Mouse (Mus musculus) B cell, adult 2 months (primary cell): ENCODE data around the gene Olfr549.

ENCODE experiments used
- DNase-seq, 2 experiments: peaks; one replicate each; pipeline ENCODE4 v3.0.0; 2022

Gene Olfr549

GRCm38 (mm10) chr7:102549570-102549969, at the start of gene Olfr549:
Gene Olfr549 (plus strand): TSS chr7:102549870.
- no peak for DNase-seq

- no peak for DNase-seq
Measured at GRCm38 (mm10) chr7:102501986-102502385, 47.7 kb upstream of the Olfr549 start.

GRCm38 (mm10) chr7:102506848-102507247, 42.8 kb upstream of the Olfr549 start:
- DNase-seq: peak; percentile 75 to 79

DNA sequence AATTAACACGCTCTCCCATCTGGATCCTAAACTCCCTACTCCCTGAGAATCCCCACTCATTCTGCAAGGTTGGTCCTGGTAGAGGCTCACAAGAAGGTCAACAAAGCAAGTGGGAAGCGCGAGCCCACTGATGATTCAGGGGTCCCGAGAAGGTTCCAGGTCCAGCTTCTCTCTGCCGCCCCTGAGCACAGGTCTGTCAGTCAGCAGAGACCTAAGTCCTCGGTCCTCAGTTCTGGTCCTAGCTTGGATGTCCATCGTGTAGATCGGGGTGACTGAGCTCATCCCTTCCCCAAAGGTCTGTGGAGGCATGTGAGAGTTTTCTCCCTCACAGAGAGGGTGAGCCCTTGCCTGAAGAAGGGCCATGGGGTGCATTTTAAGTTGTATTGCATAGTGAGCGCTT, 41.6 kb upstream of the Olfr549 start:
- no peak for DNase-seq

DNA sequence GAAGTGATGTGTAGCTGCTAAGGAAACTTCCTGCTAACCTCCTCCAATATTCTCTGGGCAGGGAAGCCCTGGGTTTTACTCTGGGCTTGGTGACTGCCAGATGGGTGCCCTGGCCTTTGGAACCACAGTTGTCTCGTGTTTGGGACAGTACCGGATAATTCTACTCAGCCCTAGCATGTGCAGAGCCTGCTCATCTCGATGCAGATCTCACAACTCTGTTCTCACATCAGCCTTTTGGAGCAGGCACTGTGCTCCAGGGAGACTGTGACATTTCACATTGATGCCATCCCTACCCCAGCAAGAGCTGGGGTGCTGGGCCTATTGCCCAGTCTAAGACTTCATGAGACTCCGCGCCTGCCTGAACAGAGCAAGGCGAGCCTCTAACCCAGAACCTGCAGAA, 41.0 kb upstream of the Olfr549 start:
- no peak for DNase-seq

DNA sequence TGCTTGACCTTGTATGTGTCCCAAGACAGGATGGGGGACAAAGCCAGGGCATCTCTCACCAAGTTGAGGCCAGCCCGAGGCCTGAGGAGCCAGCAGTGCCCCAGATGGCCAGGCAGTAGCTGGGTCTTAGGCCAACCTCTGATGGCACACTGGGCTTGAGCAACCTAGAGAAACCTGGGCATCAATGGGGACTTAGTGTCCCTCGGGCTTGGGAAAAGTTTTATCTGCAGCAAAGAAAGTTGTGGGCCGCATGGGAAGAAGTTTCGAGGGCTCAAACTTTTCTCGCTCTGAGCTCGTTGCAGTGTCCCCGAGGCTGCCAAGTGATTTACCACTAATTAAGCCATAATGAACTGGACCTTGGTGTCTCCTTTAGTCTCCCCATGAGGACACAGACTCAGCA, 39.9 kb upstream of the Olfr549 start:
- no peak for DNase-seq

DNA sequence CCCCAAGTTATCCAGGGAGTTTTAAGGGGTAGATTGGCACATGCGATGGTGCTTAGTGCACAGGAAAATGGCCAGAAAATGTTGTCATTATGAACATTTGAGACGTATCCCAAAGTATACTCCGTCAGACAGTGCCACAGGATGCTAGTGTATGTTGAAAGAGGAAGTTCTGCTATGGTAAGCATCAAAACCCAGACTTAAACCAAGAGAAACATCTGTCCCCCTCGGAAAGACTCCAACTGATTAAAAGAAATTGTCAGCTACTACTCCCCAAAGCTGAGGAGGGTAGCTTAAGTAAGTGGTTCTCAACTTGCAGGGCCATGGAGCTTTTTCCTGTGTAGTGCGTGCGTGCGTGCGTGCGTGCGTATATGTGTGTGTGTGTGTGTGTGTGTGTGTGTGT, 37.7 kb upstream of the Olfr549 start:
- DNase-seq: no peak

GRCm38 (mm10) chr7:102512814-102513435, 36.7 kb upstream of the Olfr549 start:
- DNase-seq: peak; percentile 91 to 93

DNA sequence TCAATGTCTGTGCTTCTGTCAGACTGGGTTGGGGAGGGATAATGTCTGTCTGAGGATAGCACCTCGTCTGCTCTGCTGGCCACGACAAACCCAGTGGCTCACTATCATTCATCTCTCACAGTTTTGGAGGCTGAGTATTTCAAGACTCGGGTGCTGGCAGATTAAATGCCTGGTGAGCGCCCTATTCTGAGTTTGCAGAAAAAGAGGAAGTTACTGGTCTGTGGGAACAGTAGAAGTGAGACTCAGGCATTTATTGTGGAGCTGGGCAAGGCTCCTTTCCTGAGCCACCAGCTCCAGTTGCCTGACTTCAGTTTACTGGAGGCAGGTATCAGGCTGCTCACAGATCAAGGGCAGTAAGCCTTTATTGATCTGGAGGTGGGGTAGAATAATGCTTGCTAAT, 35.5 kb upstream of the Olfr549 start:
- peak; percentile 3 to 8 for DNase-seq

GRCm38 (mm10) chr7:102516261-102517050, 33.2 kb upstream of the Olfr549 start:
- no peak for DNase-seq

DNA sequence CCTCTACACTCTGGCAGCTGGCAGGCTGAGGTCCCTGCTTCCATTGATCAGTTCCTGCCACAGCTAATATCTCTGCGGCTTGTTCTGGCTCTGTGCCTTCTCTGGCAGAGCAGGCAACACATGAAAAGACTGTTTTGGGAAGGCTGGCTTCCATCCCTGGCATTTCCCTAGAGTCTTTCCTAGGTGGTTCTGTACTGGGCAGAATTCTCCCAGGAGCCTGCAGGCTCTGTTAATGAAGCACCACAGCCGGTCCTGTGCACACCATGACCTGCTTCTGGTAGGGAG, 32.7 kb upstream of the Olfr549 start:
- no peak for DNase-seq

GRCm38 (mm10) chr7:102529052-102529451, 20.6 kb upstream of the Olfr549 start:
- no peak for DNase-seq

GRCm38 (mm10) chr7:102534449-102534848, 15.2 kb upstream of the Olfr549 start, which contains the start of gene Olfr547:
Gene Olfr547 (plus strand): TSS chr7:102534749.
- DNase-seq: no peak

GRCm38 (mm10) chr7:102540596-102540995, 9.1 kb upstream of the Olfr549 start, which contains the start of gene Olfr548-ps1:
Gene Olfr548-ps1 (plus strand): TSS chr7:102540896.
- no peak for DNase-seq

DNA sequence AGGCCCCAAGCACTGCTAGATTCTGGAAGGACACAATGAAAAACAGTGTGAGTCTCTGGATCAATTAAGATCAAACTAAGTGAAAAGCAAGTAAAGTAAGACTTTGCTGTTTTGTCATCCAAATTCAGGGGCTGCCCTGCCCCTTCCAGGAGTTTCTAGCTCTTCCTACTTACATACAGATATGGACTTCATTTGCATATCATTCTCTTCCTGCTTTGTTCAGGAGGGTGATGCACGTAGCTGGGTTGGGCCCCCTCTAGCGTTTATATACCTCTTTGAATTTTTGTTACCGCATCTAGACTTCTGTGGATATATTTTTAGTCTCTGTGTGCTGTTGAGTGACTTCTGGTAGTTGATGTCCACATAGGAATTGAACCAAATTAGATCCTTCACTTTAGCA, 8.4 kb upstream of the Olfr549 start:
- no peak for DNase-seq

DNA sequence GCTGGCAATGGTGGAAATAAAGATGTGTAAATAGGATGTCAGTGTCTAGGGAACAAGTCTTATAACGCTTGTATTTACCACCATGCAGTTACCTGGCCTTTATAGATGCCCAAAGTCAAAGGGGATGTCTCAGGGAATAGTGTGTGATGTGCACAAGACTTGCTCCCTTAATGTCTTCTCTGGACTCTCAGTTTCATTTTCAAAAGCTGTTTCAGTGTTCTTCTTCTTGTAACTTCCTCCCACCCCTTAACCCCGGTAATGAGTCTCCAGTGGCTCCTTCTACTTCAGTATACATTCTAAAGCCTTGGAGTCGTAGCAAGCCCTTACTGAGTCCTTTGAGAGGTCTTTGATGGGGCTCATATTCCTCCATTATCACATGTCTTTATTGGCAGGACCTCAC, 3.6 kb downstream of the Olfr549 start:
- no peak for DNase-seq

DNA sequence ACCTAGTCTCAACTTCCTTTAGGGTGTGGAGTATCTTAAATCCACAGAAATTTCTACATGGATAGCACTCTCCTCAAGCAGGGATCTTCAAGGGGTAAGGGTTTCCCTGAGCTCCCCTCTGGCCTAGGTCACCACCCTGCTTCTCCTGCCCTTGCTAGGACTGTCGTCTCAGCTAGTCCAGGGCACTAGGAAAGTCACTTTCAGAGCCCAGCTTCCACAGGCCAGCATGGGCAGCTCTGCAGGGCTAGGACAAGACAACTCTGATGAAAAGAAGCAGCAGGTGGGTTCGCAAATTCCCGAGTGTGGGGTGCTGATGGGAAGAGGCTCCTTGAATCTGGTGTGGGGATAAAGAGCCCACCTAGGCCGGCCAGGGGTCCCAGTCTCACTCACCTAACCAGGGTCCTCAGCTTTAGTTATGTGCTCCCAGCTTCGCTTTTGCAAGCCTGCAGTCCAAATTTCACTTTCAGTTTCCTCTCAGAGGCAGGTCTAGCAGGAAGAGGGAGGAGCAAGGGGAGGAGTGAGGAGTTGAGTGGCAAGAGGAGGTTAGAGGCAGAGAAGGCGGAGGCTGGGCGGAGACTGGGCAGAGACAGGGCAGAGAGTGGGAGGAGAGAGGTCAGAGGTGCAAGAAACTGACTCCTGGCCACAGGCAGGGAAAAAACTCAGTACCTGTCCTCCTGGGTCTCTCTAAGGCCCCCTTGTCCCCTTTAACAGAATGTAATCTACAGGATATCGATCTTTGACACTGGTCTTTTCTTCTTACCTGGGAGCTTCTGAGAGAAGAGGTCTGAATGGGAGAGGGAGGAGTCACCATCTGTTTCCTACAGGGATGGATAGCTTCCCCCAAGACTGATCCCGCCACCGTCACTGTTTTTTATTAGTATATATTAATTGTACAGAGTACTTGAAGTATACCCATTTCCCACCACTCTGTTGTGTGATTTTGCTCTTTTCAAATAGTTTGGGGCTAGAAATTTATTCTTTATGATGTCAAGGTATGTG, 15.6 kb downstream of the Olfr549 start, which contains the start of gene Trim21:
Gene Trim21 (minus strand): TSS at position 488 of the 999 bp plus-strand sequence.
- peak; percentile 87 to 90 for DNase-seq

DNA sequence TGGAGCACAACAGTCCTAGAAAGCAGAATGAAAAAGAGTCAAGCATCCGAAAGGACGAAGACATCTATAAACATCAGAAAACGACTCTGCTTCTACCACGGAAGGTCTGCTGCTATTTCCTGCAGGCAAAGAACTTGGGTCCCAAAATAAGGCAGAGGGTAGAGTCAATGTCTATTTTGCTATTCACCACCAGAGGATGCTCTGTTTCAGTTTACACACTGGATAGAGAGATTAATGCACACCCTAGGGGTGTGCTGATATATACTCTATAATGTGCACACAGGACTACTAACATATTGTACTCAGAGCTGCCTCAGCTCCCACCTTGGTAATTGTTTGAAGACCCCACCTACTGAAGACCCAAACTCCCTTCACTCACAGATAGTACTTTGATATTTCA, 16.5 kb downstream of the Olfr549 start:
- DNase-seq: no peak

DNA sequence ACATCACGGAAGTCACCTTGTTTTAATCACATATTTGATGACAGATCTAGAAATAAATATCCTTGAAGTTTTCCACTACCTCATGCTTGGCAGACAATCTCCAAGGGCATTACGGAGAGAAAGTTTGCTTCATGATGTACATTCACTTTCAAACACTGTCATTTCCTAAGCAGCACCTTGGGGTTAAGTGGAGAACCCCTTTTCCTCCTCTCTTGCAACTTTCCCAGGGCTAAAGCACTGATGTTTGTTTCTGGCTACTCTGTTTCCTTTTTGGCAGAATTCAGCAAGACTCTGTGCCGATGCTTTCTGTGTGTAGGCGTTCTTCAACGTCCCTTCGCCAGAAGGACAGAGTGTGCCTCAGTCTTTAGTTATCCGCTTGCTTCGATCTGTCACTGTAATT, 21.5 kb downstream of the Olfr549 start, which contains the start of gene Olfr550:
Gene Olfr550 (plus strand): TSS at position 301 of the 400 bp plus-strand sequence.
- DNase-seq: no peak

DNA sequence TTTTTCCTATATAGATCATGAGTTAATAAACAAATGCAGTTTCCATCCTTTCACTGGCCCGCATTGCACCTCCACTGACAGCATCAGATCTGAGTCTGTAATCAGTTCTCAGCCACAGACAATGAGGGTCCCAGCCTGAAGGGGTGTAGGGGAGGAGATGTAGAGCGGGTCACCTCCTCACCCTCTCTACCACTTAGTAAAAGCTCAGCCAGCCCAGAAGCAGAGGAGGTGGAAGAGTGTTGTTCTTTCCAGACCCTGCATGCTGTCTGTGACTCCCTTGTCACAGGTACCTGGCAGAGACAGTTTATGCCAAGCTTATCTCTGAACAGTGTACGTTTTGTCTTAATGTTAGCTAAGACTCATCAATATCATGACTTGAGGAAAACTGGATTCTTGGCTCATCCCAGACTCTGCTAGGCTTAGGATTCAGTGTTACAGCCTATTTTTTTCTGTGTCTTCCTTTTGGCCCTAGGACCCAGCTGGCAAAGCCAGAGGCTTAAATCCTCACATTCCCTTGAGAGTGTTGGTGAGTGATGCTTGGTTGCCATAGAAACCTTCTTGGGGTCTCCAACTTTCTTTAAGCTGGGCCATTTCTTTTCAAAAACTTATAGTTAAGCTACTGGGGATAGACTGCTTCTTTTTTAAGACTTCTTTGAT, 23.6 kb downstream of the Olfr549 start:
- no peak for DNase-seq

DNA sequence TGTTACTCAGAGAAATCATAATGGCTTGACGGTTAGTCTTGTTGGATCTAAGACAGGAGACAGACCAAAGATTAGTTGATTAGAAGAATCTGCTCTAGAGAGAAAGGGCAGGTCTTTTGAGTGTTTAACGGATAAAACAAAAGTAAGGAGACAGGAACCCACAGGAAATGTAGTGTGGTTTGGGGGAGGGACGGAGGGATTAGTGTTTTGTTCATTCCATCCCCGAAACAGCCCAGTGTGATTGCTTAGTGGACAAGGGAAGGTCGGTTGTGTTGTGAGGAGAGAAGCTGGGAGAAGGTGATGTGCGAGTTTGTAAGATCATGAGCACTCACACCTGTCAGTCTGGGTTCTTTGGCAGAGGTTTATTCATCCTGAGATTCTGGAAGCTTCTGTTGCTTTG, 26.3 kb downstream of the Olfr549 start:
- no peak for DNase-seq

DNA sequence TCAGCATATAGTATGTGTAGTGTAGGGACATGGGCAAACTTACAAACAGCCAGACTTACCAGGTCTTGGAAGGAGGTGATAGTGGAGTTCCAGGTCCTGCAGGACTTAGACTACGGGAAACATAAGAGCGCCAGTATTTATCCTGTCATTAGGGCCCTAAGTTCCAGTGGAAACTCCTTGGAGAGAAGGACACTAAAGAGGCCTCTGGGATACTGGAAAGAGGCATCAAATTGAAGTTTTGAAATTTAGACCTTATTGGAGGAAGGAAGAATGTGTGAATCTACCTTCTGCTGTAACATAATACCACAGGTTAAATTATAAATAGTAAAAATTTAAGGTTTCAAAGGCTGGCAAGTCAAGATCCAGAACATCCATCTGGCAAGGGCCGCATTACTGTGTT, 42.1 kb downstream of the Olfr549 start, which contains the start of gene Olfr551:
Gene Olfr551 (minus strand): TSS at position 101 of the 400 bp plus-strand sequence.
- no peak for DNase-seq
